Mouse (Mus musculus) myocyte (in vitro differentiated cells): ENCODE results near the gene Peak1. TPM values are rescaled to one million over a fixed set of nuclear protein-coding genes. Genes with fewer than 3 reads are reported as not detected.

Source experiments
- H3K27me3 ChIP-seq: one replicate; pipeline ENCODE4 v1.6.1; 2011; ENCODE audit not compliant: control insufficient read depth, insufficient read depth, insufficient read length
- H3K36me3 ChIP-seq: one replicate; pipeline ENCODE4 v1.6.1; 2011; ENCODE audit not compliant: control insufficient read depth, insufficient read depth
- H3K4me2 ChIP-seq: one replicate; pipeline ENCODE4 v1.6.1; 2011; ENCODE audit warnings: low read depth, control low read depth
- H3K4me3 ChIP-seq: one replicate; pipeline ENCODE4 v1.5.1; 2011; ENCODE audit warnings: mild to moderate bottlenecking, control low read depth, moderate library complexity
- H3K79me2 ChIP-seq: one replicate; pipeline ENCODE4 v1.6.1; 2011; ENCODE audit not compliant: control insufficient read depth, insufficient read depth
- H3ac ChIP-seq: one replicate; pipeline ENCODE4 v1.6.1; 2011; ENCODE audit not compliant: control insufficient read depth, insufficient read length
- CEBPB ChIP-seq: IDR thresholded peaks from 2 replicates; pipeline ENCODE4 v1.6.1; 2011; ENCODE audit warnings: mild to moderate bottlenecking, moderate library complexity; ENCODE audit not compliant: poor library complexity, insufficient read depth, severe bottlenecking
- E2F4 ChIP-seq: IDR thresholded peaks from one replicate; pipeline ENCODE4 v1.6.1; 2011; ENCODE audit warnings: mild to moderate bottlenecking, control low read depth, moderate library complexity; ENCODE audit not compliant: insufficient read depth
- MAX ChIP-seq: IDR thresholded peaks from one replicate; pipeline ENCODE4 v1.6.1; 2011; ENCODE audit warnings: low read depth, mild to moderate bottlenecking, control low read depth
- MYOD1 ChIP-seq, 3 experiments: IDR thresholded peaks; one replicate each; pipeline ENCODE4 v1.6.1; 2011; ENCODE audit warnings: control low read depth in 2 of 3, low read depth in 2 of 3, mild to moderate bottlenecking in 2 of 3, moderate library complexity in 1 of 3; ENCODE audit not compliant: insufficient read length in 2 of 3, control insufficient read depth in 1 of 3
- MYOG ChIP-seq, 3 experiments: IDR thresholded peaks; one replicate each; pipeline ENCODE4 v1.6.1; 2011; ENCODE audit warnings: control low read depth in 2 of 3, low read depth in 2 of 3, mild to moderate bottlenecking in 2 of 3; ENCODE audit not compliant: insufficient read length in 2 of 3, control insufficient read depth in 1 of 3, insufficient read depth in 1 of 3
- POLR2A ChIP-seq: IDR thresholded peaks from one replicate; pipeline ENCODE4 v1.6.1; 2011; ENCODE audit warnings: low read depth, mild to moderate bottlenecking, control low read depth, moderate library complexity; ENCODE audit not compliant: insufficient read length
- POLR2AphosphoS2 ChIP-seq: IDR thresholded peaks from one replicate; pipeline ENCODE4 v1.6.1; 2011; ENCODE audit warnings: low read depth, control low read depth; ENCODE audit not compliant: insufficient read length
- REST ChIP-seq: IDR thresholded peaks from one replicate; pipeline ENCODE4 v1.6.1; 2011; ENCODE audit warnings: mild to moderate bottlenecking, control low read depth, moderate library complexity; ENCODE audit not compliant: insufficient read depth, insufficient read length
- SRF ChIP-seq: IDR thresholded peaks from one replicate; pipeline ENCODE4 v1.6.1; 2011; ENCODE audit warnings: low read depth; ENCODE audit not compliant: control insufficient read depth, insufficient read length
- TCF12 ChIP-seq: IDR thresholded peaks from one replicate; pipeline ENCODE4 v1.6.1; 2011; ENCODE audit warnings: mild to moderate bottlenecking, control low read depth; ENCODE audit not compliant: poor library complexity, insufficient read depth, severe bottlenecking
- TCF3 ChIP-seq: IDR thresholded peaks from one replicate; pipeline ENCODE4 v1.6.1; 2011; ENCODE audit warnings: low read depth, control low read depth; ENCODE audit not compliant: insufficient read length
- USF1 ChIP-seq: IDR thresholded peaks from one replicate; pipeline ENCODE4 v1.6.1; 2011; ENCODE audit warnings: low read depth, mild to moderate bottlenecking, control low read depth, moderate library complexity
- polyA plus RNA-seq: library from polyadenylated mRNA; unstranded; fragments of >200 nt; fragmentation: generic; extraction: Trizol; gene quantifications from one replicate; pipeline ENCODE4 v1.2.1, GENCODE M21; 2012; ENCODE audit warnings: missing spikeins

Gene Peak1
- polyA plus RNA-seq, 1 experiment, result 13.3 TPM

DNA sequence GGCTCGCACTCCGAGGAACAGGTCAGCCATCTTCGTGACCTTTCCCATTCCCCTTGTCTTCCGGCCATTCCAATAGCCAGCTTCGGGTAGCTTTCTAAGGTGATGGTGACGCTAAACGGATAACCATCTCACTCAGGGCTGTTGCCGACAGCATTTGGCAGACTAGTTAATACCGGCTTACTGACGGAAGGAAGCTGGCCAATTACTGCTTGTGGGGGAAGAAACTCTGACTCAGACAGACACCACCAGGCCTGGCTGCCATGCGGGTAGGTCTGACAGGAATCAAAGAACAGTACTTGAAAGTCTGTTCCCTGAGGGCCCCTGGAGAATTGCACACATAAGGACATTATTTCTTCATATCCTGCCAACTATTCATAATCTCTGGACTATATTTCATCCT lies 212.5 kb downstream of the Peak1 start:
- H3K27me3 ChIP-seq, result no peaks in the 10 kb centered on the region
- H3K36me3 ChIP-seq, result peaks cover 11% of the 10 kb centered on the region
- no peak overlapping the region for H3K4me3 ChIP-seq
- no peak overlapping the region for H3K4me2 ChIP-seq
- H3K79me2 ChIP-seq, result no peaks in the 10 kb centered on the region
- no peak overlapping the region for H3ac ChIP-seq
- no peak for TF ChIP-seq MYOD1 (IDR thresholded peaks at IDR 0.05; ENCODE audit: control insufficient read depth in 1 of 3, insufficient read length in 2 of 3, low read depth in 2 of 3)
- no peak for TF ChIP-seq REST
- TF ChIP-seq POLR2A, result no peak

DNA sequence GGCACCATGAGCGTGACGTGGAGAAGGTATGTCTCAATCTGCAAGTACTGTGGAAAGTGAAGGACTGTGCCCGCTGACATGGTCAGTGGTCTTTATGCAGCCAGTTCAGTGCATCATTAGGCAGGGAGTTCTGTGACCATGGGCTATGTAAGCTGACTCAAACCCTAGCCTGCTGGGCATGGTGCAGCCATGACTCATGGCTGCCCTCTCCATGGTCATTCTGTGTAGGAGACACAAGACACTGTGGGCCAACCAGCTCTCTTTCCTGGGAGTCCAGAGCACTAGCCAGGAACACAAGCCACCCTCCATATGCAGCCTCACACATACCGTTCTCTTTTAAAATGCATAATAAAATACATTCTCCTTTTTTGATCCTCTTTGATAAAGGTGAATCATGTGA lies 213.6 kb downstream of the Peak1 start:
- Histone ChIP-seq H3K36me3 (peaks cover 11% of the 10 kb centered on the region), H3K4me2 (no peak overlapping the region), H3K79me2 (no peaks in the 10 kb centered on the region), H3ac (no peak overlapping the region), H3K4me3 (no peak overlapping the region), H3K27me3 (no peaks in the 10 kb centered on the region)
- TF ChIP-seq TCF3, result no peak
- no peak for TF ChIP-seq MAX
- no peak for TF ChIP-seq POLR2A
- no peak for TF ChIP-seq MYOG (IDR thresholded peaks at IDR 0.05; ENCODE audit: control insufficient read depth in 1 of 3, insufficient read depth in 1 of 3, insufficient read length in 2 of 3, low read depth in 2 of 3)
- no peak for TF ChIP-seq CEBPB
- TF ChIP-seq POLR2AphosphoS2, result no peak
- TF ChIP-seq USF1, result no peak
- TF ChIP-seq SRF, result no peak
- TF ChIP-seq TCF12, result no peak
- no peak for TF ChIP-seq MYOD1 (IDR thresholded peaks at IDR 0.05; ENCODE audit: control insufficient read depth in 1 of 3, insufficient read length in 2 of 3, low read depth in 2 of 3)
- TF ChIP-seq E2F4, result no peak
- TF ChIP-seq REST, result no peak

DNA sequence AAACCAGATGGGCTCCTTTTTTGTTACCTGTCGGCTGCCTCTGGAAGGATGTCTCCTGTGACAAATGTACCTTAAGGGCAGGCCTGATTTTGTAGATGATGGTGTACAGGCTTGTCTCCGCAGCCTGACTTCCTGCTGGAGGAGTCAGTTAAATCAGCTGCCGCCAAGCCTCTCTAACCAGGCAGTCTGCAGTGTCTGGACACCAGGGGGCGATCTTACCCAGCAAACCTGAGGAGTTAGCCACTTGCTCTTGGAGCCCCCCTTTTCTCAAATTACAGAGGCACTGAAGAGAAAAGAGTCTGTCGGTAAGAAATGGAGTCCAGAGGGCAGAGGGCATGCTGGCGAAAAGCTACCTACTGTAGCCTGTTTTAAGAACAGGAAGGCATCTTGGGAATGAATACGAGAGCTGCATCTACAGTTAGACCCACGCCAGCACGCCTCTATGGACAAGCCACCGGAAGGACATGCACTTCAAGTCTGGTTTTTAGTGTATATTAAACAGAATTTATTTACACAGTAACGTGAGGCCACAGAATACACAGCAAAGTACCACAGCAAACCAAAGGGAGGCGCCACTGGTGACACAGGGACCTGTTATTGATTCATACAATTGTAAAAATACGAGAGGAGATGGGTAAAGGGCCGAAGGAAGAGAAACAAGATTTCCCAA lies 217.1 kb downstream of the Peak1 start:
- H3K4me3 ChIP-seq, result no peak overlapping the region
- H3K79me2 ChIP-seq, result no peaks in the 10 kb centered on the region
- no peak overlapping the region for H3K4me2 ChIP-seq
- no peak overlapping the region for H3ac ChIP-seq
- peaks cover 2% of the 10 kb centered on the region for H3K36me3 ChIP-seq
- no peak for TF ChIP-seq POLR2AphosphoS2
- no peak for TF ChIP-seq REST
- TF ChIP-seq E2F4, result no peak
- no peak for TF ChIP-seq TCF3
- no peak for TF ChIP-seq MYOG (IDR thresholded peaks at IDR 0.05; ENCODE audit: control insufficient read depth in 1 of 3, insufficient read depth in 1 of 3, insufficient read length in 2 of 3, low read depth in 2 of 3)
- no peak for TF ChIP-seq TCF12
- no peak for TF ChIP-seq USF1
- TF ChIP-seq MYOD1 (IDR thresholded peaks at IDR 0.05; ENCODE audit: control insufficient read depth in 1 of 3, insufficient read length in 2 of 3, low read depth in 2 of 3), result no peak
- TF ChIP-seq CEBPB, result no peak
- TF ChIP-seq SRF, result no peak
- TF ChIP-seq MAX, result no peak
- TF ChIP-seq POLR2A, result no peak
- H3K27me3 ChIP-seq, result no peaks in the 10 kb centered on the region

DNA sequence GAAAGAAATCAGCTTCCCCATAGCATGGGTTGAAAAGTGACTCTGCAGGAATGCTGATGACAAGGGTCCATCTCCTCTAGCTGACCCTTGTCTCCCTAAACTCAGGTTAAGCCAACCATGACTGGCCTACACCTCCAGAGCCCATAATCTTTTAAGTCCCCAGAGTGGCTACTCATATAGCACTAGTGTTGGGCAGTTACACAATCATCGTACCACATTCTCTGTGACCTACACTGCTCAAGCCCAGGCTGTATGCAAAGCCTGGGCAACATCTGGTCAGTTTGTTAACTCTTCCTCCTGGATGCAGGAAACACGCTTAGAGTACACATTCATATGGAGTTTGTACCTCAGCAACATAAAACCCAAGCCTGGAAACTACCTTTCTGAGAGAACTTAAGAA lies 217.7 kb downstream of the Peak1 start:
- TF ChIP-seq CEBPB (no peak), SRF (no peak), MYOD1 (IDR thresholded peaks at IDR 0.05; ENCODE audit: control insufficient read depth in 1 of 3, insufficient read length in 2 of 3, low read depth in 2 of 3) (no peak), REST (no peak), E2F4 (no peak), TCF3 (no peak), MYOG (IDR thresholded peaks at IDR 0.05; ENCODE audit: control insufficient read depth in 1 of 3, insufficient read depth in 1 of 3, insufficient read length in 2 of 3, low read depth in 2 of 3) (no peak), TCF12 (no peak), POLR2AphosphoS2 (no peak), USF1 (no peak)
- Histone ChIP-seq H3K36me3 (no peaks in the 10 kb centered on the region), H3K4me2 (no peak overlapping the region)

DNA sequence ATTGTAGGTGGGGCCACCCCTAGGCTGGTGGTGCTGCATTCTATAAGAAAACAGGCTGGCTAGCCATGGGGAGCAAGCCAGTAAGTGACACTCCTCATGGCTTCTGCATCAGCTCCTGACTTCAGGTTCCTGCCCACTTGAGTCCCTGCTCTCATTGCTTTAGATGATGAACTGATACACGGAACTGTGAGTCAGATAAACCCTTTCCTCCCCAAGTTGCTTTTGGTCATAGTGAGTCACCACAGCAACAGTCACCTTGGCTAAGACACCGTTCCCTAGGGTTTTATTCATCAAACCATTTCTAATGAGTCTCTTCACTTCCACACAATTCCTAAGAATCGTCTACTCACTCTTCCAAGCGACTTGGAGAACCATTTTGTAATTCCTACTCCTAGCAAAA lies 220.9 kb downstream of the Peak1 start:
- H3ac ChIP-seq, result no peak overlapping the region
- H3K4me2 ChIP-seq, result no peak overlapping the region
- no peaks in the 10 kb centered on the region for H3K79me2 ChIP-seq
- H3K4me3 ChIP-seq, result no peak overlapping the region
- TF ChIP-seq SRF, result no peak
- no peak for TF ChIP-seq TCF3
- no peak for TF ChIP-seq CEBPB
- TF ChIP-seq MYOD1 (IDR thresholded peaks at IDR 0.05; ENCODE audit: control insufficient read depth in 1 of 3, insufficient read length in 2 of 3, low read depth in 2 of 3), result no peak
- no peak for TF ChIP-seq POLR2A
- no peak for TF ChIP-seq POLR2AphosphoS2
- TF ChIP-seq E2F4, result no peak
- TF ChIP-seq USF1, result no peak
- TF ChIP-seq MYOG (IDR thresholded peaks at IDR 0.05; ENCODE audit: control insufficient read depth in 1 of 3, insufficient read depth in 1 of 3, insufficient read length in 2 of 3, low read depth in 2 of 3), result no peak
- no peaks in the 10 kb centered on the region for H3K36me3 ChIP-seq
- H3K27me3 ChIP-seq, result no peaks in the 10 kb centered on the region

More for the DNA sequence above, 217.7 kb downstream of the Peak1 start:
- H3K79me2 ChIP-seq, result no peaks in the 10 kb centered on the region
- H3K4me3 ChIP-seq, result no peak overlapping the region
- no peak overlapping the region for H3ac ChIP-seq
- H3K27me3 ChIP-seq, result no peaks in the 10 kb centered on the region
